Mouse (Mus musculus): Measurements from ENCODE around the gene L3mbtl4.

The L3mbtl4 gene

GRCm38 (mm10) chr17:68642521-68643088 lies 369.0 kb downstream of the L3mbtl4 start:
- no peak for DNase-seq (ENCODE audit: low spot score)

GRCm38 (mm10) chr17:68666528-68666927 lies 392.9 kb downstream of the L3mbtl4 start:
- DNase-seq (ENCODE audit: low spot score), result no peak

- no peak for DNase-seq (ENCODE audit: low spot score)
These were observed 398.5 kb downstream of the L3mbtl4 start for GRCm38 (mm10) chr17:68672088-68672504.

- no peak for DNase-seq (ENCODE audit: low spot score)
These were observed 437.1 kb downstream of the L3mbtl4 start for GRCm38 (mm10) chr17:68710701-68711100.

GRCm38 (mm10) chr17:68711350-68711749 lies 437.8 kb downstream of the L3mbtl4 start:
- no peak for DNase-seq (ENCODE audit: low spot score)

- no peak for DNase-seq (ENCODE audit: low spot score)
These were observed 474.7 kb downstream of the L3mbtl4 start for GRCm38 (mm10) chr17:68748296-68748695.

- DNase-seq (ENCODE audit: low spot score), result no peak
These were observed 476.9 kb downstream of the L3mbtl4 start for GRCm38 (mm10) chr17:68750513-68750912.

- DNase-seq (ENCODE audit: low spot score), result no peak
These were observed 479.5 kb downstream of the L3mbtl4 start for GRCm38 (mm10) chr17:68753112-68753511.

- no peak for DNase-seq (ENCODE audit: low spot score)
These were observed 481.2 kb downstream of the L3mbtl4 start for GRCm38 (mm10) chr17:68754789-68755188.

- no peak for DNase-seq (ENCODE audit: low spot score)
These were observed 484.8 kb downstream of the L3mbtl4 start for GRCm38 (mm10) chr17:68758428-68758827.

GRCm38 (mm10) chr17:68758936-68759335 lies 485.3 kb downstream of the L3mbtl4 start:
- no peak for DNase-seq (ENCODE audit: low spot score)

- DNase-seq (ENCODE audit: low spot score), result no peak
These were observed 486.4 kb downstream of the L3mbtl4 start for GRCm38 (mm10) chr17:68759978-68760377.

GRCm38 (mm10) chr17:68764329-68764880 lies 490.8 kb downstream of the L3mbtl4 start:
- DNase-seq (ENCODE audit: low spot score), result no peak

- DNase-seq (ENCODE audit: low spot score), result no peak
These were observed 496.0 kb downstream of the L3mbtl4 start for GRCm38 (mm10) chr17:68769561-68769960.

- no peak for DNase-seq (ENCODE audit: low spot score)
These were observed 497.6 kb downstream of the L3mbtl4 start for GRCm38 (mm10) chr17:68771046-68771750.

- DNase-seq (ENCODE audit: low spot score), result no peak
These were observed 520.1 kb downstream of the L3mbtl4 start for GRCm38 (mm10) chr17:68793741-68794140.

- no peak for DNase-seq (ENCODE audit: low spot score)
These were observed 552.7 kb downstream of the L3mbtl4 start, which contains the start of gene Tmem200c for GRCm38 (mm10) chr17:68826323-68826722. Tmem200c (plus strand) TSS chr17:68826623.

Data from ovary, adult 18-20 months (tissue).